Mouse (Mus musculus) MEL (cell line): ENCODE measurements around the gene Bcl2l14.

Experiments used
- BHLHE40 ChIP-seq: IDR thresholded peaks from 2 replicates; pipeline ENCODE4 v1.6.1; 2012; ENCODE audit warnings: low read depth, mild to moderate bottlenecking, inconsistent platforms, low read length, improper control_type of control experiment, borderline replicate concordance
- CTCF ChIP-seq, 3 experiments: IDR thresholded peaks in 2 of 3; conservative IDR thresholded peaks in 1 of 3; 2 replicates each; pipeline ENCODE4 v1.5.1; 2011 to 2012; ENCODE audit warnings: low read length in 3 of 3, low read depth in 2 of 3, mild to moderate bottlenecking in 2 of 3, improper control_type of control experiment in 1 of 3, inconsistent platforms in 1 of 3, mixed read lengths in 1 of 3, moderate library complexity in 1 of 3; ENCODE audit not compliant: control insufficient read depth in 1 of 3, insufficient read depth in 1 of 3, poor library complexity in 1 of 3, severe bottlenecking in 1 of 3
- EP300 ChIP-seq, 2 experiments: IDR thresholded peaks; 2 replicates each; pipeline ENCODE4 v1.6.1; 2011; ENCODE audit warnings: improper control_type of control experiment in 2 of 2, low read length in 2 of 2, low read depth in 1 of 2, mild to moderate bottlenecking in 1 of 2
- GATA1 ChIP-seq: IDR thresholded peaks from 2 replicates; pipeline ENCODE4 v1.6.1; 2011; ENCODE audit warnings: low read depth, low read length, improper control_type of control experiment
- KAT2A ChIP-seq: conservative IDR thresholded peaks from 2 replicates; pipeline ENCODE4 v1.6.1; 2012; ENCODE audit warnings: low read depth, low read length, improper control_type of control experiment, inconsistent platforms
- NELFE ChIP-seq: IDR thresholded peaks from 2 replicates; pipeline ENCODE4 v1.6.1; 2011; ENCODE audit warnings: low read depth, low read length, improper control_type of control experiment
- NRF1 ChIP-seq: IDR thresholded peaks from 2 replicates; pipeline ENCODE4 v1.6.1; 2014; ENCODE audit warnings: low read depth, mild to moderate bottlenecking, inconsistent platforms, low read length, improper control_type of control experiment, moderate library complexity; ENCODE audit not compliant: poor library complexity, insufficient read depth, severe bottlenecking
- POLR2A ChIP-seq, 2 experiments: IDR thresholded peaks; 2 replicates each; pipeline ENCODE4 v1.6.1; 2011 to 2012; ENCODE audit warnings: low read length in 2 of 2, mild to moderate bottlenecking in 2 of 2, control low read depth in 1 of 2, improper control_type of control experiment in 1 of 2, low read depth in 1 of 2, moderate library complexity in 1 of 2; ENCODE audit not compliant: control insufficient read depth in 1 of 2, insufficient read depth in 1 of 2, poor library complexity in 1 of 2
- TAL1 ChIP-seq: IDR thresholded peaks from 2 replicates; pipeline ENCODE4 v1.6.1; 2012; ENCODE audit warnings: mild to moderate bottlenecking, inconsistent platforms, low read length, moderate library complexity, mixed read lengths
- ZNF384 ChIP-seq: IDR thresholded peaks from 2 replicates; pipeline ENCODE4 v1.6.1; 2012; ENCODE audit warnings: low read depth, mild to moderate bottlenecking, inconsistent platforms, low read length, improper control_type of control experiment

GRCm38 (mm10) chr6:134387396-134387795 is 8.7 kb upstream of the Bcl2l14 start:
- TF ChIP-seq CTCF (IDR thresholded peaks at IDR 0.05 in 2 of 3, conservative IDR thresholded peaks at IDR 0.05 in 1 of 3; ENCODE audit: control insufficient read depth in 1 of 3, insufficient read depth in 1 of 3, low read depth in 2 of 3, low read length in 3 of 3, poor library complexity in 1 of 3, severe bottlenecking in 1 of 3) (no peak), BHLHE40 (no peak), ZNF384 (no peak), NELFE (no peak), TAL1 (no peak), POLR2A (IDR thresholded peaks at IDR 0.05; ENCODE audit: control insufficient read depth in 1 of 2, insufficient read depth in 1 of 2, low read depth in 1 of 2, low read length in 2 of 2, poor library complexity in 1 of 2) (no peak), GATA1 (no peak), NRF1 (no peak), KAT2A (no peak), EP300 (IDR thresholded peaks at IDR 0.05; ENCODE audit: low read depth in 1 of 2, low read length in 2 of 2) (no peak)
